Mouse (Mus musculus): ENCODE measurements around the gene Gm9944. TPM values are rescaled to one million over a fixed set of nuclear protein-coding genes. Genes with fewer than 3 reads are reported as not detected.

Gm9944 gene
- polyA plus RNA-seq (2014; fragmentation: Nextera tagmentation; extraction: Ambion mirVana) = not detected in 2 replicates

DNA sequence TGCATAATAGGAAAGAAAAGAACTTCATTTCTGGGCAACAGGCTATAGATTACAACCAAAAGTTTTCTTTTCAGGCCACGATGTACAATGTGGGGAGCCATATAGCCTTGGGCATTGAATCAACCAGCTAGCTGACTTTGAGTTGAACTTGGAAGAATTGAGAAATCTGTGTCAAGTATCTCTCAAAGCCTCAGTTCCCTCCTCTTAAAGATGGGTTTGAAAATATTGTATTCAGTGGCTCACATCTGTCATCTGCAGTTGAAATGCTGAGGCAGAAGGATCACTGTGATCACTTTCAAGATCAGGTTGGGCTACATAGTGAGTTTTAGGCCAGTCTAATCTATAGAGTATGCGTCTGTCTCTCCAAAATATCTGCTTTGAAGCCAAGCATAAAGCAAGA, at the start of gene Gm9944:
Gene Gm9944, minus strand, starts transcription at position 101 of the 400 bp plus-strand sequence.
- no peaks in the 10 kb centered on the region for H3K9me3 ChIP-seq (ENCODE audit: low read depth, low read length)
- 71% methylated on average over 2 of the region's 2 CpGs for WGBS
- no peak for TF ChIP-seq CTCF (IDR thresholded peaks at IDR 0.05; ENCODE audit: low read depth)

GRCm38 (mm10) chr4:144493331-144493730, 40.2 kb upstream of the Gm9944 start:
- Histone ChIP-seq H3K4me3 (ENCODE audit: low read depth, low read length) (no peak overlapping the region), H3K36me3 (ENCODE audit: insufficient read depth) (no peaks in the 10 kb centered on the region), H3K27ac (ENCODE audit: low read depth) (no peak overlapping the region), H3K4me1 (ENCODE audit: insufficient read depth) (no peaks in the 10 kb centered on the region), H3K4me2 (no peak overlapping the region), H3K9me3 (ENCODE audit: low read depth, low read length) (no peaks in the 10 kb centered on the region), H3K9ac (no peak overlapping the region), H3K27me3 (ENCODE audit: insufficient read depth, low read length) (no peaks in the 10 kb centered on the region)
- no peak for TF ChIP-seq CTCF (IDR thresholded peaks at IDR 0.05; ENCODE audit: low read depth)
- DNase-seq (no peak), ATAC-seq (ENCODE audit: insufficient read depth) (no peak)

More for the DNA sequence above, at the start of gene Gm9944:
- Histone ChIP-seq H3K4me3 (ENCODE audit: low read depth, low read length) (no peak within 1 kb of the TSS), H3K36me3 (ENCODE audit: insufficient read depth) (no peaks in the 10 kb centered on the region), H3K4me1 (ENCODE audit: insufficient read depth) (no peaks in the 10 kb centered on the region), H3K27ac (ENCODE audit: low read depth) (no peak within 1 kb of the TSS), H3K9ac (no peak within 1 kb of the TSS), H3K27me3 (ENCODE audit: insufficient read depth, low read length) (no peaks in the 10 kb centered on the region), H3K4me2 (no peak within 1 kb of the TSS)
- no peak for ATAC-seq (ENCODE audit: insufficient read depth)
- no peak for DNase-seq

- no peaks in the 10 kb centered on the region for H3K27me3 ChIP-seq (ENCODE audit: insufficient read depth, low read length)
- H3K4me1 ChIP-seq (ENCODE audit: insufficient read depth) = no peaks in the 10 kb centered on the region
- H3K36me3 ChIP-seq (ENCODE audit: insufficient read depth) = no peaks in the 10 kb centered on the region
- WGBS = 71% methylated on average over 1 of the region's 1 CpGs
- no peaks in the 10 kb centered on the region for H3K9me3 ChIP-seq (ENCODE audit: low read depth, low read length)
- H3K27ac ChIP-seq (ENCODE audit: low read depth) = no peak overlapping the region
- TF ChIP-seq CTCF (IDR thresholded peaks at IDR 0.05; ENCODE audit: low read depth) = no peak
- DNase-seq = no peak
- no peak overlapping the region for H3K4me2 ChIP-seq
- no peak overlapping the region for H3K9ac ChIP-seq
- H3K4me3 ChIP-seq (ENCODE audit: low read depth, low read length) = no peak overlapping the region
- no peak for ATAC-seq (ENCODE audit: insufficient read depth)
Observed at GRCm38 (mm10) chr4:144468091-144468490, 15.0 kb upstream of the Gm9944 start.

- Histone ChIP-seq H3K9me3 (ENCODE audit: low read depth, low read length) (no peaks in the 10 kb centered on the region), H3K36me3 (ENCODE audit: insufficient read depth) (no peaks in the 10 kb centered on the region), H3K4me2 (no peak overlapping the region), H3K4me1 (ENCODE audit: insufficient read depth) (no peaks in the 10 kb centered on the region), H3K4me3 (ENCODE audit: low read depth, low read length) (no peak overlapping the region), H3K27me3 (ENCODE audit: insufficient read depth, low read length) (no peaks in the 10 kb centered on the region), H3K27ac (ENCODE audit: low read depth) (no peak overlapping the region), H3K9ac (no peak overlapping the region)
- WGBS = 65% methylated on average over 2 of the region's 2 CpGs
- no peak for ATAC-seq (ENCODE audit: insufficient read depth)
- no peak for TF ChIP-seq CTCF (IDR thresholded peaks at IDR 0.05; ENCODE audit: low read depth)
- no peak for DNase-seq
Observed at GRCm38 (mm10) chr4:144465206-144465605, 12.1 kb upstream of the Gm9944 start.

GRCm38 (mm10) chr4:144463656-144464055, 10.5 kb upstream of the Gm9944 start, which contains the start of gene Aadacl3:
Gene Aadacl3, minus strand, starts transcription at chr4:144463756.
- 67% methylated on average over 3 of the region's 3 CpGs for WGBS

DNA sequence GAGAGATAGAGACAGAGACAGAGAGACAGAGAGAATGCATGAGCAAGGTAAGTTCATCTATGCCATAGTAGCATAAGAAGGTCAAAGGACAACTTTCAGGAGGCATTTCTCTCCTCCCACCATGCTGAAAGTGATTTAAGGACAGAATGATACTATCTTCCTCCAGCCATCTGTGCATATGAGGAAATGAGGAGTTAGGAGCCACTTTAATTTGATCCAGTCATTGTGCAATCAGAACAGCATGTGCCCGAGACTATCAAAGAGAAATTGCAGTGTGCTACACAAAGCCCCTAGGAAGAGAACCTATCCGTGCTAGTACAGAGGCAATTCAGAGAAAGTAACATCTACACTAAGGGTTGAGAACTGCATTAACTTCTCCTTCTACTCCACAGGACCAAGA, 4.6 kb downstream of the Gm9944 start:
- Histone ChIP-seq H3K27ac (ENCODE audit: low read depth) (no peak overlapping the region), H3K4me3 (ENCODE audit: low read depth, low read length) (no peak overlapping the region), H3K27me3 (ENCODE audit: insufficient read depth, low read length) (no peaks in the 10 kb centered on the region), H3K4me2 (no peak overlapping the region), H3K36me3 (ENCODE audit: insufficient read depth) (no peaks in the 10 kb centered on the region), H3K9ac (no peak overlapping the region), H3K9me3 (ENCODE audit: low read depth, low read length) (no peaks in the 10 kb centered on the region), H3K4me1 (ENCODE audit: insufficient read depth) (no peaks in the 10 kb centered on the region)
- 73% methylated on average over 2 of the region's 2 CpGs for WGBS
- no peak for DNase-seq
- ATAC-seq (ENCODE audit: insufficient read depth) = no peak
- TF ChIP-seq CTCF (IDR thresholded peaks at IDR 0.05; ENCODE audit: low read depth) = no peak

More at GRCm38 (mm10) chr4:144463656-144464055, 10.5 kb upstream of the Gm9944 start, which contains the start of gene Aadacl3:
- Histone ChIP-seq H3K27me3 (ENCODE audit: insufficient read depth, low read length) (no peaks in the 10 kb centered on the region), H3K4me1 (ENCODE audit: insufficient read depth) (no peaks in the 10 kb centered on the region), H3K27ac (ENCODE audit: low read depth) (no peak within 1 kb of the TSS), H3K4me2 (no peak within 1 kb of the TSS), H3K9ac (no peak within 1 kb of the TSS), H3K4me3 (ENCODE audit: low read depth, low read length) (no peak within 1 kb of the TSS), H3K9me3 (ENCODE audit: low read depth, low read length) (no peaks in the 10 kb centered on the region), H3K36me3 (ENCODE audit: insufficient read depth) (no peaks in the 10 kb centered on the region)
- TF ChIP-seq CTCF (IDR thresholded peaks at IDR 0.05; ENCODE audit: low read depth) = no peak
- ATAC-seq (ENCODE audit: insufficient read depth) (no peak), DNase-seq (no peak)

- H3K4me2 ChIP-seq = no peak overlapping the region
- H3K4me1 ChIP-seq (ENCODE audit: insufficient read depth) = no peaks in the 10 kb centered on the region
- no peak for DNase-seq
- ATAC-seq (ENCODE audit: insufficient read depth) = no peak
- WGBS = 72% methylated on average over 1 of the region's 1 CpGs
- H3K9ac ChIP-seq = no peak overlapping the region
- no peak for TF ChIP-seq CTCF (IDR thresholded peaks at IDR 0.05; ENCODE audit: low read depth)
- no peak overlapping the region for H3K27ac ChIP-seq (ENCODE audit: low read depth)
- H3K27me3 ChIP-seq (ENCODE audit: insufficient read depth, low read length) = no peaks in the 10 kb centered on the region
- no peak overlapping the region for H3K4me3 ChIP-seq (ENCODE audit: low read depth, low read length)
- no peaks in the 10 kb centered on the region for H3K36me3 ChIP-seq (ENCODE audit: insufficient read depth)
- H3K9me3 ChIP-seq (ENCODE audit: low read depth, low read length) = no peaks in the 10 kb centered on the region
Observed at GRCm38 (mm10) chr4:144441582-144441981, 11.5 kb downstream of the Gm9944 start.

DNA sequence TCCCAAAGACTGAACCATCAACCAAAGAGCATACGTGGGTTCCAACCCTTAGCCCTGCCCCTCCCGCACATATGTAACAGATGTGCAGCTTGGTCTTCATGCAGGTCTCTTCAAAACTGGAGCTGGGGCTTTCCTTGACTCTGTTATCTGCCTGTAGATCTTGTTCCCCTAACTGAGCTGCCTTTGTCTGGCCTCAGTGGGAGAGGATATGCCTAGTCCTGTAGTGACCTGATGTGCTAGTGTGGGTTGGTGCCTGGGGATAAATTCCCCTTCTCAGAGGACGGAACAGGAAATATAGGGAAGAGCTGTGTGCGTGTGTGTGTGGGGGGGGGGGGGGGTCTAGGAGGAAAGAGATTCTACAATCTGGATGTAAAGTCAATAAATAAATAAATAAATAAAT, 12.0 kb downstream of the Gm9944 start:
- no peaks in the 10 kb centered on the region for H3K9me3 ChIP-seq (ENCODE audit: low read depth, low read length)
- TF ChIP-seq CTCF (IDR thresholded peaks at IDR 0.05; ENCODE audit: low read depth) = no peak
- H3K4me1 ChIP-seq (ENCODE audit: insufficient read depth) = no peaks in the 10 kb centered on the region
- no peaks in the 10 kb centered on the region for H3K36me3 ChIP-seq (ENCODE audit: insufficient read depth)
- 93% methylated on average over 4 of the region's 4 CpGs for WGBS
- no peak overlapping the region for H3K27ac ChIP-seq (ENCODE audit: low read depth)
- ATAC-seq (ENCODE audit: insufficient read depth) (no peak), DNase-seq (no peak)
- no peak overlapping the region for H3K9ac ChIP-seq
- H3K4me2 ChIP-seq = no peak overlapping the region
- no peaks in the 10 kb centered on the region for H3K27me3 ChIP-seq (ENCODE audit: insufficient read depth, low read length)
- H3K4me3 ChIP-seq (ENCODE audit: low read depth, low read length) = no peak overlapping the region

Measured in lung, embryonic 14.5 days (tissue).